Mouse (Mus musculus): ENCODE results near the gene Tbl3.
"Not testable (repeated sequence)": the region's sequence is repeated elsewhere in the genome, so short reads cannot be mapped to it uniquely, and the experiment has no call there.

The Tbl3 gene

GRCm38 (mm10) chr17:24727618-24728017 lies 20.2 kb upstream of the Tbl3 start, which contains the start of gene Rpl3l:
TSS of gene Rpl3l (plus strand) at chr17:24727820.
- DNase-seq (ENCODE audit: low read depth, low spot score): peak; percentile 89

GRCm38 (mm10) chr17:24725637-24726390 lies 18.4 kb upstream of the Tbl3 start:
- no peak for DNase-seq (ENCODE audit: low read depth, low spot score)

GRCm38 (mm10) chr17:24724184-24724583 lies 16.7 kb upstream of the Tbl3 start, which contains the start of gene Ndufb10:
TSS of gene Ndufb10 (minus strand) at chr17:24724478.
- peak; percentile 95 for DNase-seq (ENCODE audit: low read depth, low spot score)

DNA sequence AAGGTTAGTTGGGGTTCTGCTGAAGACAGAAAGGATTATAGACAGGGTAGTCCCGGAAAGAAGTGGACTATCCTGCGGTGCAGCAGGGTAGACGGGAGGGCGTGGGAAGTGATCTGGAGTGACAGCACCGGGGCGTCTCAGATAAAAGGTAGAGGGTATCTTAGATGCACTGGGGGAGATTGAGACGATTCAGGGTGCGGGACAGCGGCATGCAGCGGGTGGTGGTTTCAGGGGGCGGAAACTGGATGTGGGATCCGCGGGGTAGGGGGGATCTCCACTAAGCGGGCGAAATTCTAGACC lies 16.4 kb upstream of the Tbl3 start:
- no peak for DNase-seq (ENCODE audit: low read depth, low spot score)

- no peak for DNase-seq (ENCODE audit: low read depth, low spot score)
Measured at GRCm38 (mm10) chr17:24723122-24723880, 15.8 kb upstream of the Tbl3 start.

GRCm38 (mm10) chr17:24722220-24722924 lies 14.9 kb upstream of the Tbl3 start:
- no peak for DNase-seq (ENCODE audit: low read depth, low spot score)

DNA sequence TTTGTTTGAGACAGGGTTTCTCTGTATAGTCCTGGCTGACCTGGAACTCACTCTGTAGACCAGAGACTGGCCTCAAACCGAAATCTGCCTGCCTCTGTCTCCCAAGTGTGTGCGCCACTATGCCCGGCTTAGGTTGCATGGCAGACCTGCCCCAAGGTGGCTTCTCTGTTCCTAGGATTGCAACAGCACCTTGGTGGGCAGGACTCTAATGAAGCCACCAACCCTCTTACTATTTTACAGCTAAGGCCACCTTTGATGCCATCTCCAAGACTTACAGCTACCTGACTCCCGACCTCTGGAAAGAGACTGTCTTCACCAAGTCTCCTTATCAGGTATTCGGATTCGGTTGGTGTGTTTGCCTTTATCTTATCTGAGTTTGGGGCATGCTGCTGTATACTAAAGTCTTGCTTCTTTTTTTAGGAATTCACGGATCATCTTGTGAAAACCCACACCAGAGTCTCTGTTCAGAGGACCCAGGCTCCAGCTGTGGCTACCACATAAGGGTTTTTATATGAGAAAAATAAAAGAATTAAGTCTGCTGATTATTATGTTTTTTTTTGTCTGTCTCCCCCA lies 14.0 kb upstream of the Tbl3 start:
- DNase-seq (ENCODE audit: low read depth, low spot score): not testable (repeated sequence)

DNA sequence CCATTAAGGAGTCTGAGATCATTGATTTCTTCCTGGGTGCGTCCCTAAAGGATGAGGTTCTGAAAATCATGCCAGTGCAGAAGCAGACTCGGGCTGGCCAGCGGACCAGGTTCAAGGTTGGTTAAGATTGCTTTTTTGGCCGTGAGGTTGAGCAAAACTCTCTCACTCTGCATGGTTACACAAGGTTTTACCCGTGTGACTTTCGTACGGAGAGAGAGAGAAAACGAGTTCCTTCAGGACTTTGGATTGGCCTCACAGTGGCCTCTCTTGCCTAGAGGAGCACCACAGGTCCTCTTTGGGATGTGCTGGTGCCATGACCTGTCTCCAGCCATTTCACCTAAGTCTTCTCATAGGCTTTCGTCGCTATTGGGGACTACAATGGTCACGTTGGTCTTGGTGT lies 13.2 kb upstream of the Tbl3 start:
- DNase-seq (ENCODE audit: low read depth, low spot score): not testable (repeated sequence)

- peak; percentile 99 for DNase-seq (ENCODE audit: low read depth, low spot score)
Measured at GRCm38 (mm10) chr17:24719494-24720222, 12.2 kb upstream of the Tbl3 start.

DNA sequence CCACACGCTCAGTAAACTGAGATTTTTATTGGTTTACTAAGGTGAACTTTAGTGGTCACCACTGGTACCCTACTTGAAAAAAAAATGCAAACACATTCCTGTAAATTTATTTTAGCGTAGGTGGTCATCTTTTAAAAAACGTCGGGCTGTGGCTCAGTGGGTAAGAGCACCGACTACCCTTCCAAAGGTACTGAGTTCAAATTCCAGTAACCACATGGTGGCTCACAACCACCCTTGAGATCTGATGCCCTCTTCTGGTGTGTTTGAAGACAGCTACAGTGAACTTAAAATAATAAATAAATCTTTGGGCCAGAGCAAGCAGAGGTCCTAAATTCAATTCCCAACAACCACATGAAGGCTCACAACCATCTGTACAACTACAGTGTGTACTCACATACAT lies 11.5 kb upstream of the Tbl3 start:
- DNase-seq (ENCODE audit: low read depth, low spot score): not testable (repeated sequence)

DNA sequence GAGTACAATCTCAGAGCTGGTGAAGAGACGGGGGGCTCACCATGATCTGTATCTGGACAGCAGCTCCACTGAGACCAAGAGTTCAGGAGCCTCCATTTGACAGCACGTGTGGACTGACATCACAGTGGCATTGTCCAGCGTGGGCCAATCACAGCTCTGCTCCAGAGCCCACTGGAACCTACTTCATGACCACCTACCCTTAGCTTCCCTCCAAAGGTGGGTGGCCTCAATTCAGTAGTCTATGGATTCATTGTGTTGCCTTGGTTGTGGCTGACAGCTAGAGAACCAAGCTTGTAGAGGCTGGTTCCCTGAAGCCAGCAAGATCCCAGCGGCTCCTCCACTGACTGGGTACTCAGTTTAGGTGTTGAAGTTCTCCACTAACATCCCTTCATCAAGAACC lies 10.5 kb upstream of the Tbl3 start, which contains the start of the genes Rnf151 and Rps2:
Gene Rnf151 (minus strand): TSS at position 121 of the 400 bp plus-strand sequence.
Gene Rps2 (plus strand): TSS at position 174 of the 400 bp plus-strand sequence.
- no peak for DNase-seq (ENCODE audit: low read depth, low spot score)

DNA sequence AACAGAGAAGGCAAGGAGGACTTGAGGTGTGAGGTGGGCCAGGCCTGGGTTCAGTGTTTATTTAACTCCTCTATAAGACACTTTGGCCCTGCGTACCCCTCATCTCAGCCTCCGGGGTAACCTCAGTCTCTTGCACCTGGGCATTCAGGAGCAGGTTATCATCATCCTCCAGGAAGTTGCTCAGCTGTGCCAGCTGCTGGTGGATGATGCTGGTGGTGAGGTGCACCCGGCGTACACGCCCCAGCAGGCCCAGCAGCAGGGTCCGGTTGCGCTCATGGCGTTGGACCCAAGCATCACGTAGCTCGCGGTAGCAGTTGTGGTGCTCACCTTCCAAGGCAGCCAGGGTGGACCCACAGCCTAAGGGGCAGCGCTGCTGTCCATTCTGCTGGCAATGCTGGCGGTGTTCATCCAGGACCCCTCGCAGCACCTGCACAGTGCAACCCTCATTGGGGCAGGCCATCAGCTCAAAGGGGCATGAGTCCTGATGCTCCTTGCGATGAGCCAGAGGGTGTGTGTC lies 8.8 kb upstream of the Tbl3 start:
- no peak for DNase-seq (ENCODE audit: low read depth, low spot score)

- DNase-seq (ENCODE audit: low read depth, low spot score): no peak
Measured at GRCm38 (mm10) chr17:24715556-24715955, 8.1 kb upstream of the Tbl3 start.

GRCm38 (mm10) chr17:24708646-24709045 lies 1.2 kb upstream of the Tbl3 start:
- no peak for DNase-seq (ENCODE audit: low read depth, low spot score)

- DNase-seq (ENCODE audit: low read depth, low spot score): no peak
Measured at GRCm38 (mm10) chr17:24707801-24708425, 453 bp upstream of the Tbl3 start.

DNA sequence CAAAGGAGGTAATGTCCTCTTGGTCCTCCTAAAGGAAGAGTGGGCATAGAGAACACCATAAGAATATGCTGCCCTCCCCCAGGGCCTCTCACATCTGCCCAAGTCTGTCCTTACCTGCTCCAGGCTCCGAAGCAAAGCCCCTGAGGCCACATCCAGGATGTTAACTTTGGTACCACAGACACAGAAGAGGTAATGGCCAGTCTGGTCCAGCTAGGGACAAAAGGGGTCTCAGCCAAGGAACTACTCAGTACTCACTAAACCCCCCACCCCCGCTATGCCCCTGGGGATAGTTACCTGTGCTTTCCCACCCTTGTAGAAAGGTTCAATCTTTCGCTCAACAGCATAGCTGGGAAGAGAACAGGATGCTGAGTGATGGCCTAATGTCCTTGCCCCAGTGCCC lies 1.6 kb downstream of the Tbl3 start:
- DNase-seq (ENCODE audit: low read depth, low spot score): no peak

GRCm38 (mm10) chr17:24701251-24701650 lies 6.2 kb downstream of the Tbl3 start:
- no peak for DNase-seq (ENCODE audit: low read depth, low spot score)

- no peak for DNase-seq (ENCODE audit: low read depth, low spot score)
Measured at GRCm38 (mm10) chr17:24699473-24699872, 8.0 kb downstream of the Tbl3 start.

- no peak for DNase-seq (ENCODE audit: low read depth, low spot score)
Measured at GRCm38 (mm10) chr17:24698715-24699114, 8.7 kb downstream of the Tbl3 start.

DNA sequence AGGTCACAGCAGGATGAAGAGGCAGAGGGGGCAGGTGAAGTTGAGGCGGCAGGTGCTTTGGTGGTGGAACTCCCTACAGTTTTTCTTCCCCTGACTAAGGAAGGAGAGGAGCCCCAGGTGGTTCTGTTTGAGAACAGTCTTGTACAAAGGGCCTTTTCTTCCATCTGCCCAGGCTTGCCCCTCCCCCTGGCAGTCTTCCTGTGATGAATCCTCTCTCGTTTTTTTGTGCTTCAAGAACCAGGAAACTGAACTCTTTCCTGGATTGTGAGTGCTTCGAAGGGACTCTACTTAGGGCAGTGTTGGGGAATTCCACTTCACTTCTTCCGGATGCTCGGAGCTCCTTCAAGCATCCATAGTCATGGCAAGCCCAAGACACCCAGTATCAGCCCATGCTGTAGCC lies 9.5 kb downstream of the Tbl3 start:
- DNase-seq (ENCODE audit: low read depth, low spot score): no peak

Data from skeletal muscle tissue, adult 2 months (tissue).